Mouse (Mus musculus): ENCODE data around the gene Olfr945.

Olfr945 gene

GRCm38 (mm10) chr9:39276718-39277117 lies at the start of gene Olfr945:
Gene Olfr945, minus strand, starts transcription at chr9:39276818.
- DNase-seq (ENCODE audit: low spot score): no peak

- no peak for DNase-seq (ENCODE audit: low spot score)
These were observed 49.3 kb upstream of the Olfr945 start, which contains the start of gene Olfr948 for GRCm38 (mm10) chr9:39325945-39326344. Gene Olfr948, minus strand, starts transcription at chr9:39326045.

- DNase-seq (ENCODE audit: low spot score): no peak
These were observed 10.5 kb upstream of the Olfr945 start for GRCm38 (mm10) chr9:39287136-39287535.

- no peak for DNase-seq (ENCODE audit: low spot score)
These were observed 26.7 kb downstream of the Olfr945 start, which contains the start of gene Olfr1537 for GRCm38 (mm10) chr9:39249894-39250293. Gene Olfr1537, minus strand, starts transcription at chr9:39249994.

All from retina, embryonic 14.5 days (tissue).